Mouse (Mus musculus) layer of hippocampus, postnatal 14 days (tissue): ENCODE measurements around the gene Lbh. TPM values are rescaled to one million over a fixed set of nuclear protein-coding genes. Genes with fewer than 3 reads are reported as not detected.

Source experiments
- DNase-seq, 2 experiments: peaks; one replicate each; pipeline ENCODE4 v3.0.0; 2021 to 2022; ENCODE audit warnings: low spot score in 2 of 2, mixed read lengths in 1 of 2
- total RNA-seq, 2 experiments: library from RNA; stranded (reverse); gene quantifications; 2 replicates each; pipeline ENCODE4 v1.2.3; 2021

The Lbh gene
- total RNA-seq, 2 experiments from 2014 or later, result 41.2 to 44.2 TPM

- DNase-seq, result no peak
These were observed 8.8 kb upstream of the Lbh start for GRCm38 (mm10) chr17:72909061-72909852.

GRCm38 (mm10) chr17:72911283-72911682 lies 6.8 kb upstream of the Lbh start:
- DNase-seq, result no peak

GRCm38 (mm10) chr17:72911751-72912150 lies 6.4 kb upstream of the Lbh start:
- no peak for DNase-seq

- DNase-seq, result no peak
These were observed 4.0 kb upstream of the Lbh start for GRCm38 (mm10) chr17:72914082-72914481.

GRCm38 (mm10) chr17:72917241-72918030 lies 669 bp upstream of the Lbh start:
- DNase-seq, result peak; percentile 41 to 81

GRCm38 (mm10) chr17:72918571-72919541 lies 751 bp downstream of the Lbh start:
- peak; percentile 27 to 46 for DNase-seq

- no peak for DNase-seq
These were observed 1.5 kb downstream of the Lbh start for GRCm38 (mm10) chr17:72919641-72920040.

- DNase-seq, result no peak
These were observed 2.3 kb downstream of the Lbh start for GRCm38 (mm10) chr17:72920430-72920829.

- no peak for DNase-seq
These were observed 2.9 kb downstream of the Lbh start for GRCm38 (mm10) chr17:72920971-72921370.

GRCm38 (mm10) chr17:72922206-72922605 lies 4.1 kb downstream of the Lbh start:
- DNase-seq, result no peak

- no peak for DNase-seq
These were observed 5.2 kb downstream of the Lbh start for GRCm38 (mm10) chr17:72923283-72923682.

- DNase-seq, result peak; percentile 22 to 60
These were observed 6.2 kb downstream of the Lbh start for GRCm38 (mm10) chr17:72924295-72924694.

- DNase-seq, result no peak
These were observed 7.0 kb downstream of the Lbh start for GRCm38 (mm10) chr17:72925111-72925510.

GRCm38 (mm10) chr17:72925804-72926617 lies 7.9 kb downstream of the Lbh start:
- DNase-seq, result peak; percentile 64 to 81

GRCm38 (mm10) chr17:72926994-72927393 lies 8.9 kb downstream of the Lbh start:
- no peak for DNase-seq

- DNase-seq, result no peak
These were observed 15.0 kb downstream of the Lbh start for GRCm38 (mm10) chr17:72933116-72933515.

GRCm38 (mm10) chr17:72934146-72934545 lies 16.0 kb downstream of the Lbh start:
- no peak for DNase-seq

GRCm38 (mm10) chr17:72934653-72935052 lies 16.5 kb downstream of the Lbh start:
- DNase-seq, result no peak

- DNase-seq, result no peak
These were observed 17.8 kb downstream of the Lbh start for GRCm38 (mm10) chr17:72935921-72936320.

GRCm38 (mm10) chr17:72936336-72936735 lies 18.2 kb downstream of the Lbh start:
- no peak for DNase-seq
